Mouse (Mus musculus) heart, postnatal 0 days (tissue): ENCODE data around the gene Fam129a. TPM values are rescaled to one million over a fixed set of nuclear protein-coding genes. Genes with fewer than 3 reads are reported as not detected.

Experiments
- ATAC-seq: fragments of 200-750 bp; cut with Nextera tagmentation; 2 replicates; pipeline ENCODE4 v1.8.0; 2017; ENCODE audit warnings: low read depth, moderate number of reproducible peaks, moderate library complexity; ENCODE audit not compliant: insufficient read depth
- DNase-seq: peaks from one replicate; pipeline ENCODE4 v3.0.0-alpha.2; 2016; ENCODE audit warnings: low spot score
- H3K27ac ChIP-seq: fragments of 300-500 bp; sonication (generic); 2 replicates; pipeline ENCODE4 v1.5.1; 2014; ENCODE audit warnings: low read depth, mild to moderate bottlenecking
- H3K27me3 ChIP-seq: fragments of 300-500 bp; sonication (generic); 2 replicates; pipeline ENCODE4 v1.6.1; 2014; ENCODE audit warnings: low read length, mixed read lengths; ENCODE audit not compliant: control insufficient read depth, insufficient read depth
- H3K36me3 ChIP-seq: fragments of 300-500 bp; sonication (generic); replicated peaks from 2 replicates; pipeline ENCODE4 v1.6.1; 2014; ENCODE audit warnings: low read length, mixed read lengths; ENCODE audit not compliant: control insufficient read depth, insufficient read depth
- H3K4me1 ChIP-seq: fragments of 300-500 bp; sonication (generic); 2 replicates; pipeline ENCODE4 v1.6.1; 2014; ENCODE audit warnings: antibody characterized with exemption; ENCODE audit not compliant: control insufficient read depth, insufficient read depth
- H3K4me2 ChIP-seq: fragments of 300-500 bp; sonication (generic); 2 replicates; pipeline ENCODE4 v1.6.1; 2014; ENCODE audit warnings: low read depth, mild to moderate bottlenecking, low read length, moderate library complexity
- H3K4me3 ChIP-seq: fragments of 300-500 bp; sonication (generic); 2 replicates; pipeline ENCODE4 v1.5.1; 2014; ENCODE audit warnings: low read depth, low read length
- H3K9ac ChIP-seq: fragments of 300-500 bp; sonication (generic); replicated peaks from 2 replicates; pipeline ENCODE4 v1.6.1; 2014; ENCODE audit warnings: low read depth, low read length, mixed read lengths
- H3K9me3 ChIP-seq: fragments of 300-500 bp; sonication (generic); replicated peaks from 2 replicates; pipeline ENCODE4 v1.6.1; 2016; ENCODE audit warnings: low read length; ENCODE audit not compliant: control insufficient read depth
- CTCF ChIP-seq: IDR thresholded peaks from 2 replicates; pipeline ENCODE4 v1.5.1; 2016; ENCODE audit warnings: antibody characterized with exemption, control low read depth, low read depth
- EP300 ChIP-seq: IDR thresholded peaks from 2 replicates; pipeline ENCODE4 v1.6.1; 2016; ENCODE audit warnings: antibody characterized with exemption, low read depth
- WGBS: fragments of 180-500 bp; shearing (Covaris S2); extraction: QIAGEN DNeasy Blood & Tissue Kit; methylation state at CpG from one replicate; pipeline ENCODE4 v1.1.7; 2014; 5-methylcytosine and 5-hydroxymethylcytosine counted together
- polyA plus RNA-seq: library from polyadenylated mRNA; unstranded; fragments of >200 nt; fragmentation: Nextera tagmentation; extraction: Ambion mirVana; gene quantifications from 2 replicates; pipeline ENCODE4 v1.2.1, GENCODE M21; 2015
- total RNA-seq: library from RNA; depleted of rRNA; stranded (reverse); fragments of >200 nt; gene quantifications from 2 replicates; pipeline ENCODE4 v1.2.3, GENCODE M21; 2014; ENCODE audit warnings: low replicate concordance

The Fam129a gene
- total and polyA plus RNA-seq, 2 experiments from 2014 or later: 14.1 to 64.3 TPM

DNA sequence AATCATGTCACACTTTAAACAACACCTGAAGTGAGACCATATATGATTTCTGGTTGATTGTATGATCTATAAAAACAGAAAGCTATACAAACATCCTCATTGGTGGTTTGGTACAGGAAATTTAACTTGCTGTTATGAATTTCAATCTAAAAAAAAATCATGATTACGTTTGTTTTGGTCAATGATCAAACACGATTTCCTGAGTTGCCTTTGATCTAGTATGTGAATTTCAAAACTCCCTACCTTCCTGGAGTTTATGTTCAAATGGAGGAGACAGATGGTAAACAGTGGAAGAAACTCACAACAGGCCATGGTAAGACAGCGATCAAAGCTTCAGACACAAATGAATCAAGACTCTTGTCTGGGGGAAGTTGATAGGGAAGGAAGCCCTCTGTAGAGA is 65.7 kb downstream of the Fam129a start:
- Histone ChIP-seq H3K4me3 (no peak overlapping the region), H3K36me3 (peaks cover 12% of the 10 kb centered on the region; the same call in 1 of the 2 replicates), H3K4me2 (no peak overlapping the region), H3K9me3 (no peaks in the 10 kb centered on the region), H3K27me3 (no peaks in the 10 kb centered on the region), H3K27ac (no peak overlapping the region), H3K4me1 (peaks cover 6% of the 10 kb centered on the region), H3K9ac (no peak overlapping the region)
- TF ChIP-seq EP300 (no peak), CTCF (no peak)
- no peak for ATAC-seq
- WGBS: 78% methylated on average over 3 of the region's 3 CpGs
- no peak for DNase-seq

DNA sequence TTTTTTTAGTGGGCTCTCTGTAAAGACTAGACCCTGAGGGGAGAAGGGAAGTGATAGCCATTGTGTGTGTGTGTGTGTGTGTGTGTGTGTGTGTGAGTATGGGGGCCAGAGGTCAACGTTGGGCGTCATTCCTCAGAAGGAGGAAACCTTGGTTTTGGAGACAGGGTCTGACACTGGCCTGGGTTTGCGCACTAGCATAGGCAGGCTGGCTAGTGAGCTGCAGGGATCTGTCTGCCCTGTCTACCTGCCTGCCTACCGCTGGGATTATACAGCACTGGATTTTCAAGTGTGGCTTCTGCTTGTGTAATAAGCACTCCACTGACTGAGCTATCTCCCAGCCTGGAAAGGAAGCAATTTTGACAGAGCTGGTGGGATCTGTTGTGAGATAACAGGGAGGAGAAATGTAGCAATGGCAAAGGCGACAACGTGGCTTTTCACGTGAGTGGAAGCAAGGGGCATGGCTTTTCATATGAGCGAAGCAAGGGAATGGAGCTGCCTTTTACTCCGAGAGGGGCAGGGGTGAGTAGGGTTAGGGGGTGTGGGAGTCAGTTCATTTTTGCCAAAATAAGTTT is 66.5 kb downstream of the Fam129a start:
- Histone ChIP-seq H3K27me3 (no peaks in the 10 kb centered on the region), H3K27ac (no peak overlapping the region), H3K36me3 (peaks cover 12% of the 10 kb centered on the region; the same call in 1 of the 2 replicates), H3K4me2 (no peak overlapping the region), H3K4me3 (no peak overlapping the region), H3K9ac (no peak overlapping the region), H3K4me1 (no peaks in the 10 kb centered on the region), H3K9me3 (no peaks in the 10 kb centered on the region)
- no peak for ATAC-seq
- no peak for DNase-seq
- no peak for TF ChIP-seq EP300
- no peak for TF ChIP-seq CTCF
- 86% methylated on average over 9 of the region's 9 CpGs for WGBS

- Histone ChIP-seq H3K36me3 (peaks cover 12% of the 10 kb centered on the region; the same call in 1 of the 2 replicates), H3K4me1 (no peaks in the 10 kb centered on the region), H3K27me3 (no peaks in the 10 kb centered on the region), H3K27ac (0 out of 2 replicates have a peak overlapping the region, but pooled peaks have one; percentile 1), H3K9me3 (no peaks in the 10 kb centered on the region), H3K4me3 (no peak overlapping the region), H3K4me2 (no peak overlapping the region), H3K9ac (no peak overlapping the region)
- TF ChIP-seq CTCF: no peak
- no peak for TF ChIP-seq EP300
- DNase-seq (no peak), ATAC-seq (no peak)
- 78% methylated on average over 5 of the region's 5 CpGs for WGBS
Observed at GRCm38 (mm10) chr1:151638357-151638756, 67.4 kb downstream of the Fam129a start.

DNA sequence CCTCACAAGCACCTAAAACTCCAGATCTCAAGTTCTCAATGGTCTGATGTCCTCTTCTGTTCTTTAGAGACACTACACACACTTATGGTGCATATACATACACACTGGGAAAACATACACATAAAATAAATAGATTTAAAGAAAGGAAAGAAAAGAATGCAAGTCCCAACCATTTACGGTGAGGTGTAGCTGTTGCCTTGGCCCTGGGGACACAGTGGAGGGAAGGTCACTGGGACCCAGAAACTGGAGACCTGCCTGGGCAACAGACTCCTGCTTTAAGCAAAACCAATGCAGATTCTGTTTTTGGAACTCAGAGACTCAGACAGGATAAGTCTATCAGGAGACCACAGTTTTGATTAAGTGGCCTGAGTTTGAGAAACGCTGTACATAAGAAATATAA is 67.8 kb downstream of the Fam129a start:
- TF ChIP-seq CTCF (no peak), EP300 (no peak)
- no peak for DNase-seq
- 85% methylated on average over 2 of the region's 2 CpGs for WGBS
- no peak for ATAC-seq
- Histone ChIP-seq H3K4me2 (no peak overlapping the region), H3K4me1 (no peaks in the 10 kb centered on the region; the same call in 1 of the 2 replicates), H3K9ac (no peak overlapping the region), H3K9me3 (no peaks in the 10 kb centered on the region), H3K27me3 (no peaks in the 10 kb centered on the region), H3K36me3 (peaks cover 12% of the 10 kb centered on the region; the same call in 1 of the 2 replicates), H3K27ac (0 out of 2 replicates have a peak overlapping the region, but pooled peaks have one; percentile 1), H3K4me3 (no peak overlapping the region)

- H3K9ac ChIP-seq: no peak overlapping the region
- 51% methylated on average over 3 of the region's 3 CpGs for WGBS
- no peak overlapping the region for H3K4me3 ChIP-seq
- H3K27me3 ChIP-seq: no peaks in the 10 kb centered on the region
- ATAC-seq (no peak), DNase-seq (no peak)
- H3K9me3 ChIP-seq: no peaks in the 10 kb centered on the region
- no peak overlapping the region for H3K27ac ChIP-seq
- no peak overlapping the region for H3K4me2 ChIP-seq
- H3K36me3 ChIP-seq: 0 out of 2 replicates have a peak, but pooled peaks cover 6% of the 10 kb centered on the region
- H3K4me1 ChIP-seq: peaks cover 6% of the 10 kb centered on the region; the same call in 1 of the 2 replicates
- TF ChIP-seq EP300 (no peak), CTCF (no peak)
Observed at GRCm38 (mm10) chr1:151646380-151646779, 75.4 kb downstream of the Fam129a start.

GRCm38 (mm10) chr1:151648099-151648498 is 77.1 kb downstream of the Fam129a start:
- WGBS: 90% methylated on average over 4 of the region's 4 CpGs

More at GRCm38 (mm10) chr1:151648099-151648498, 77.1 kb downstream of the Fam129a start:
- H3K27me3 ChIP-seq: no peaks in the 10 kb centered on the region
- no peaks in the 10 kb centered on the region for H3K9me3 ChIP-seq
- ATAC-seq: no peak
- TF ChIP-seq EP300: no peak
- TF ChIP-seq CTCF: no peak
- no peak overlapping the region for H3K9ac ChIP-seq
- DNase-seq: no peak
- H3K4me3 ChIP-seq: no peak overlapping the region
- H3K4me1 ChIP-seq: peaks cover 6% of the 10 kb centered on the region; the same call in 1 of the 2 replicates
- no peak overlapping the region for H3K27ac ChIP-seq
- H3K4me2 ChIP-seq: no peak overlapping the region
- H3K36me3 ChIP-seq: 0 out of 2 replicates have a peak, but pooled peaks cover 6% of the 10 kb centered on the region
